Mouse (Mus musculus): ENCODE measurements around the gene Slc25a54.

GRCm38 (mm10) chr3:109088460-109088859 is 8.2 kb downstream of the Slc25a54 start:
- no peak for TF ChIP-seq CTCF (IDR thresholded peaks at IDR 0.05; ENCODE audit: low read depth)
- TF ChIP-seq EP300 (optimal IDR thresholded peaks at IDR 0.05): no peak

Data from stomach, postnatal 0 days (tissue).